Mouse (Mus musculus) hindbrain, embryonic 15.5 days (tissue): Measurements from ENCODE around the gene Ermn. TPM values are rescaled to one million over a fixed set of nuclear protein-coding genes. Genes with fewer than 3 reads are reported as not detected.

ENCODE experiments used
- ATAC-seq: fragments of 200-750 bp; cut with Nextera tagmentation; 2 replicates; pipeline ENCODE4 v1.8.0; 2017; ENCODE audit warnings: low read depth, moderate number of reproducible peaks, moderate TSS enrichment; ENCODE audit not compliant: low FRiP score
- H3K27ac ChIP-seq: fragments of 300-500 bp; sonication (generic); replicated peaks from 2 replicates; pipeline ENCODE4 v1.5.1; 2015; ENCODE audit warnings: mild to moderate bottlenecking, inconsistent platforms
- H3K27me3 ChIP-seq: fragments of 300-500 bp; sonication (generic); 2 replicates; pipeline ENCODE4 v1.6.1; 2015; ENCODE audit warnings: control low read depth, inconsistent platforms
- H3K36me3 ChIP-seq: fragments of 300-500 bp; sonication (generic); 2 replicates; pipeline ENCODE4 v1.6.1; 2015; ENCODE audit warnings: control low read depth, inconsistent platforms
- H3K4me1 ChIP-seq: fragments of 300-500 bp; sonication (generic); replicated peaks from 2 replicates; pipeline ENCODE4 v1.6.1; 2015; ENCODE audit warnings: control low read depth, inconsistent platforms
- H3K4me2 ChIP-seq: fragments of 300-500 bp; sonication (generic); 2 replicates; pipeline ENCODE4 v1.6.1; 2015; ENCODE audit warnings: moderate library complexity, mild to moderate bottlenecking, inconsistent platforms
- H3K4me3 ChIP-seq: fragments of 300-500 bp; sonication (generic); 2 replicates; pipeline ENCODE4 v1.5.1; 2015; ENCODE audit warnings: mild to moderate bottlenecking, inconsistent platforms
- H3K9ac ChIP-seq: fragments of 300-500 bp; sonication (generic); 2 replicates; pipeline ENCODE4 v1.6.1; 2015; ENCODE audit warnings: inconsistent platforms
- H3K9me3 ChIP-seq: fragments of 300-500 bp; sonication (generic); 2 replicates; pipeline ENCODE4 v1.6.1; 2016; ENCODE audit warnings: control low read depth, inconsistent platforms
- WGBS: fragments of 180-500 bp; shearing (Covaris S2); methylation state at CpG from one replicate; pipeline ENCODE4 v1.1.7; 2015; 5-methylcytosine and 5-hydroxymethylcytosine counted together
- polyA plus RNA-seq: library from polyadenylated mRNA; unstranded; fragments of >200 nt; fragmentation: Nextera tagmentation; extraction: Ambion mirVana; gene quantifications from 2 replicates; pipeline ENCODE4 v1.2.1, GENCODE M21; 2015

The Ermn gene
- polyA plus RNA-seq, 1 experiment from 2014 or later = 0.86 TPM

DNA sequence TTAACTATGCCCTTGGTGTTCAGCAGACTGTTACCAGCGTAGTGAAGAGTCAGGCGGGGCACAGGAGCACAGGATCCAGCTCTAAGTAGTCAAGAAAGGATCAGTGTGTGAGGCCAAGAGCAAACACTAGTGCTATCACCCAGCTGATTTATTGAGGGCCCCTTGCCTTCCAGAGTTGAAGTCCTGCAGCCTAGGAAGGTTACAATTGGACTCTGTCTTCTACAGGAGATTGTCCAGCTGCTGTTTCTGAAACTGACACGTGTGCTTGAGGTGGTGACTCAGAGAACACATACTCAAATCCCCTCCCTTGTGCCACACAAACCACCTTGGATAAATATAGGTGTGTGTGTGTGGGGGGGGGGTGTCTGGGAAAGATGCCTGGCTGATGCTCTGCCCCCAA, 51.2 kb downstream of the Ermn start:
- no peak overlapping the region for H3K9ac ChIP-seq
- no peaks in the 10 kb centered on the region for H3K27me3 ChIP-seq
- ATAC-seq = no peak
- no peaks in the 10 kb centered on the region for H3K9me3 ChIP-seq
- H3K27ac ChIP-seq = no peak overlapping the region
- H3K4me2 ChIP-seq = no peak overlapping the region
- no peaks in the 10 kb centered on the region for H3K4me1 ChIP-seq
- no peak overlapping the region for H3K4me3 ChIP-seq
- 94% methylated on average over 3 of the region's 3 CpGs for WGBS
- H3K36me3 ChIP-seq = no peaks in the 10 kb centered on the region

DNA sequence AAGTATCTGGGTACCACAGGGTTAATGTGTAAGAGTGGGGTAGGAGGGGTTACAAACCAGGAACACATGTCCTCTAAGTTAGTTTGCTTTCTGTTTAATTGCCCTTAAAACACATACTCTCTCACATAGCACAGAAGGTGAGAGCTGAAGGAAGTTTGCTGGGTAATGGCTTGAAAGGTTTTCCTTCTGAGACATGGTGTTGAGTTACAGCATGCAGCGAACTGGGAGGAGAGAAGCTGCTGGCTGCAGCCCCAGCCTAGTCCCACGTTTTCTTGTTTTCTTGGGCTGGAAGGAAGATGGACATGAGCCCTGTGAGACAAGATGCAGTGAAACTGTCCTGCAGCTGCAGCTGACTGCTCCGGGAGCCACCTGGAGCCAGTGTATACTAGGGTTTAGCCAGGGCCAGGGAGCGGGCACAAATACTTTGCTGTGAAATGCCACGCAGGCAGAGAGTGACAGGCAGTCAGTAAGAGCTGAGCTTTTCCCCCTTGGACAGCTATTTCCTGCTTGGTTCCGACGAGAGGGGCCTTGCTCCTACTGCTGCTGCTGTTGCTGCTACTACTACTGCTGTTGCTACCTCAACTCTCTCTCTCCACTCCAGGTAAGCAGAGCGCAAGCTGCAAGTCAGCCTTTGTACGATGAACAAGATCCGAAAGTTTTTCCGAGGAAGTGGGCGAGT, 54.8 kb downstream of the Ermn start, which contains the start of gene Galnt5:
Gene Galnt5, plus strand, starts transcription at position 133 of the 679 bp plus-strand sequence.
- 70% methylated on average over 12 of the region's 12 CpGs for WGBS
- no peaks in the 10 kb centered on the region for H3K27me3 ChIP-seq
- no peak within 1 kb of the TSS for H3K4me3 ChIP-seq
- H3K27ac ChIP-seq = no peak within 1 kb of the TSS
- ATAC-seq = no peak
- H3K36me3 ChIP-seq = no peaks in the 10 kb centered on the region
- H3K9ac ChIP-seq = no peak within 1 kb of the TSS
- no peaks in the 10 kb centered on the region for H3K4me1 ChIP-seq
- H3K4me2 ChIP-seq = no peak within 1 kb of the TSS
- H3K9me3 ChIP-seq = no peaks in the 10 kb centered on the region

Other genes with a start within 250 kb of the Ermn start
- gene Galnt5, start 55.0 kb downstream of the Ermn start, polyA plus RNA-seq = 0.07 and 0.12 TPM in 2 replicates
- 0.08 and 0.10 TPM in 2 replicates for gene Cytip, start 142.7 kb upstream of the Ermn start, polyA plus RNA-seq